10 mouse cellular contexts compared by ENCODE assay signal in genomic region chr11:66046594-66047193, GRCm38 (mm10).
DNase-seq lines count a peak whose midpoint lies in the region; ATAC-seq and TF ChIP-seq lines count a peak whose summit lies in the region.
"Had no signal": no experiment of that assay in that cellular context is flagged by ENCODE, and none has a peak within 500 bp of the region (broad histone marks: within the 10 kb centered on the region; RNA-seq: fewer than 3 reads in every experiment).

No protein-coding gene starts in this region.

- H3K4me1 ChIP-seq in forebrain, embryonic 13.5 days = peaks cover 40% of the 10 kb centered on the region
- peaks cover 6% of the 10 kb centered on the region for H3K4me1 ChIP-seq in forebrain, embryonic 10.5 days
- peaks cover 7% of the 10 kb centered on the region; the same call in 1 of the 2 replicates for H3K4me1 ChIP-seq in lung, embryonic 16.5 days (replicated peaks; ENCODE audit: control insufficient read depth, insufficient read depth, low read length)
- H3K4me1 ChIP-seq in forebrain, postnatal 0 days (ENCODE audit: insufficient read depth) = peaks cover 7% of the 10 kb centered on the region; the same call in 1 of the 2 replicates
- H3K4me1 ChIP-seq: liver, embryonic 12.5 days had no signal

- no peaks in the 10 kb centered on the region for H3K9me3 ChIP-seq in forebrain, embryonic 13.5 days (replicated peaks)
- H3K9me3 ChIP-seq in forebrain, embryonic 10.5 days = no peaks in the 10 kb centered on the region
- no peaks in the 10 kb centered on the region for H3K9me3 ChIP-seq in lung, embryonic 16.5 days (ENCODE audit: control insufficient read depth, low read length)
- no peaks in the 10 kb centered on the region for H3K9me3 ChIP-seq in forebrain, postnatal 0 days (ENCODE audit: low read length)
- H3K9me3 ChIP-seq: liver, embryonic 12.5 days had no signal

- no peak overlapping the region for H3K4me3 ChIP-seq in forebrain, embryonic 13.5 days
- no peak overlapping the region for H3K4me3 ChIP-seq in forebrain, embryonic 10.5 days
- no peak overlapping the region for H3K4me3 ChIP-seq in lung, embryonic 16.5 days (ENCODE audit: low read length)
- no peak overlapping the region for H3K4me3 ChIP-seq in forebrain, postnatal 0 days (ENCODE audit: low read depth, low read length)
- H3K4me3 ChIP-seq: liver, embryonic 12.5 days had no signal

- peak overlapping the region; percentile 76 for H3K27ac ChIP-seq in forebrain, embryonic 13.5 days
- no peak overlapping the region for H3K27ac ChIP-seq in forebrain, embryonic 10.5 days
- H3K27ac ChIP-seq in lung, embryonic 16.5 days (ENCODE audit: low read length) = no peak overlapping the region
- H3K27ac ChIP-seq in forebrain, postnatal 0 days (ENCODE audit: low read depth, low read length) = no peak overlapping the region
- H3K27ac ChIP-seq: liver, embryonic 12.5 days had no signal

- WGBS in forebrain, embryonic 13.5 days = 43% methylated on average over 4 of the region's 4 CpGs
- 83% methylated on average over 4 of the region's 4 CpGs for WGBS in forebrain, embryonic 10.5 days
- 43% methylated on average over 4 of the region's 4 CpGs for WGBS in lung, embryonic 16.5 days
- WGBS in forebrain, postnatal 0 days = 18% methylated on average over 4 of the region's 4 CpGs

- peak; percentile 86 for ATAC-seq in forebrain, embryonic 13.5 days
- ATAC-seq in lung, embryonic 16.5 days (ENCODE audit: low read depth) = peak; percentile 55
- ATAC-seq in forebrain, postnatal 0 days = peak; percentile 76
- ATAC-seq: liver, embryonic 12.5 days had no signal

- TF ChIP-seq CTCF in forebrain, postnatal 0 days (IDR thresholded peaks at IDR 0.05; ENCODE audit: low read depth) = no peak

- no peak for DNase-seq in forebrain, embryonic 10.5 days (ENCODE audit: extremely low spot score, low spot score)
- no peak for DNase-seq in lung, postnatal 14 days
- peak; percentile 77 for DNase-seq in forebrain, postnatal 0 days
- DNase-seq in kidney, postnatal 4 days = peak; percentile 48 to 68
- no peak for DNase-seq in gastrocnemius, postnatal 36 days
- DNase-seq in embryo, embryonic 11 days = no peak
- DNase-seq: thymus, postnatal 14 days had no signal

- H3K4me2 ChIP-seq in forebrain, embryonic 13.5 days = no peak overlapping the region
- no peak overlapping the region for H3K4me2 ChIP-seq in lung, embryonic 16.5 days (ENCODE audit: low read depth, low read length)
- no peak overlapping the region for H3K4me2 ChIP-seq in forebrain, postnatal 0 days (ENCODE audit: low read depth)
- H3K4me2 ChIP-seq: liver, embryonic 12.5 days had no signal

- H3K36me3 ChIP-seq in forebrain, embryonic 13.5 days (ENCODE audit: poor library complexity, severe bottlenecking) = no peaks in the 10 kb centered on the region
- H3K36me3 ChIP-seq in forebrain, embryonic 10.5 days (replicated peaks) = no peaks in the 10 kb centered on the region
- no peaks in the 10 kb centered on the region for H3K36me3 ChIP-seq in lung, embryonic 16.5 days (ENCODE audit: control insufficient read depth, insufficient read depth, low read length)
- H3K36me3 ChIP-seq in forebrain, postnatal 0 days (ENCODE audit: insufficient read depth) = no peaks in the 10 kb centered on the region
- H3K36me3 ChIP-seq: liver, embryonic 12.5 days had no signal

- intact Hi-C loops in gastrocnemius, postnatal 36 days (cut with DNase I) = no loop called here

- no peak overlapping the region for H3K9ac ChIP-seq in forebrain, embryonic 13.5 days
- H3K9ac ChIP-seq in lung, embryonic 16.5 days (ENCODE audit: low read length) = no peak overlapping the region
- H3K9ac ChIP-seq in forebrain, postnatal 0 days = no peak overlapping the region
- H3K9ac ChIP-seq: liver, embryonic 12.5 days had no signal

- no peaks in the 10 kb centered on the region for H3K27me3 ChIP-seq in forebrain, embryonic 13.5 days
- no peaks in the 10 kb centered on the region for H3K27me3 ChIP-seq in forebrain, embryonic 10.5 days (ENCODE audit: poor library complexity, severe bottlenecking)
- H3K27me3 ChIP-seq in lung, embryonic 16.5 days (ENCODE audit: control insufficient read depth, insufficient read depth, low read depth, low read length) = no peaks in the 10 kb centered on the region
- H3K27me3 ChIP-seq in forebrain, postnatal 0 days (ENCODE audit: insufficient read depth, low read length) = no peaks in the 10 kb centered on the region
- H3K27me3 ChIP-seq: liver, embryonic 12.5 days had no signal

Comparison
In these comparisons a context has a peak if more than half of its experiments do, and no peak if none do; other contexts are left out.
1. DNase-seq: peak in forebrain, postnatal 0 days (single experiment) and kidney, postnatal 4 days (2 of 2); none in forebrain, embryonic 10.5 days (single experiment), lung, postnatal 14 days (single experiment), gastrocnemius, postnatal 36 days (0 of 2) and embryo, embryonic 11 days (single experiment).
2. Peak in every context shown above with its lines, with median percentiles within 50 percentile points of each other: ATAC-seq.